ENCODE assay signal across 19 mouse cellular contexts in the genomic region with DNA sequence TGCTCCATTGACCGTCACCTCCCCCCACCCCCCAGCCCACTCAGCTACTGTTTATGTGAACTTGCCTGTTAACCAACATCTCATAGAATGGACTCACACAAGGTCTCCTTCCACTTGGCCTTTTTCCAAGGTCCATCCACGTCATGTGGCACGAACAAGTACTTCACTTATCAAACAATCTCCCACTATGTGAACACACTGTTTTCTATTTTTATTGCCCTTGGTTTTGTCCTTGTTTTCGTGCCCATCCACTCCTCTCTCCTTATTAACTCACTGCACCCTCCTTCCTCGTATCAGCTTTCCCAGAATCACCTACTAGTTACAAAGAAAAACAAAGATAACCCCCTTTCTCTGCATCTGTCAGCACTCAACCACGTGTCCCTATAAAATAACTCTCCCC. TPM values are rescaled to one million over a fixed set of nuclear protein-coding genes. Genes with fewer than 3 reads are reported as not detected.
DNase-seq lines count a peak whose midpoint lies in the region; ATAC-seq and TF ChIP-seq lines count a peak whose summit lies in the region.
"Had no signal": no experiment of that assay in that cellular context is flagged by ENCODE, and none has a peak within 500 bp of the region (broad histone marks: within the 10 kb centered on the region; RNA-seq: fewer than 3 reads in every experiment).

No protein-coding gene starts in this region.

- TF ChIP-seq RAD21 in MEL (IDR thresholded peaks at IDR 0.05; ENCODE audit: low read depth, low read length), result no peak

- no peak for TF ChIP-seq POLR2A in lung, adult 2 months (IDR thresholded peaks at IDR 0.05; ENCODE audit: borderline replicate concordance, extremely low read depth, low read depth, low read length)
- TF ChIP-seq POLR2A in MEL (IDR thresholded peaks at IDR 0.05; ENCODE audit: control insufficient read depth in 1 of 2, insufficient read depth in 1 of 2, low read depth in 1 of 2, low read length in 2 of 2, poor library complexity in 1 of 2), result no peak

- DNase-seq in heart, adult 11 months, result no peak
- peak; percentile 14 for DNase-seq in lung, embryonic 14.5 days
- no peak for DNase-seq in lung, adult 2 months
- DNase-seq in MEL (ENCODE audit: low read depth, low spot score), result no peak
- DNase-seq in adrenal gland, postnatal 25 days, result peak; percentile 44
- DNase-seq in frontal cortex, postnatal 25 days (ENCODE audit: low spot score in 2 of 2), result no peak
- no peak for DNase-seq in gastrocnemius, adult 2 months
- DNase-seq: cerebellum, adult 9-11 months; gastrocnemius, postnatal 36 days; kidney, adult 11 months; midbrain, embryonic 14.5 days had no signal

- no peak for ATAC-seq in heart, embryonic 12.5 days (ENCODE audit: insufficient number of reproducible peaks, low FRiP score)
- ATAC-seq in lung, embryonic 14.5 days (ENCODE audit: insufficient read depth), result no peak

- H3K9me3 ChIP-seq in heart, embryonic 12.5 days (replicated peaks), result no peaks in the 10 kb centered on the region
- no peaks in the 10 kb centered on the region for H3K9me3 ChIP-seq in lung, embryonic 14.5 days (ENCODE audit: low read depth, low read length)
- H3K9me3 ChIP-seq in MEL (replicated peaks; ENCODE audit: insufficient read depth, low read length), result no peaks in the 10 kb centered on the region
- H3K9me3 ChIP-seq: forebrain, embryonic 12.5 days; heart, embryonic 15.5 days; hindbrain, embryonic 15.5 days; limb, embryonic 10.5 days; lung, embryonic 15.5 days; neural tube, embryonic 15.5 days had no signal

- intact Hi-C loops in gastrocnemius, adult 2 months (cut with DNase I), result no loop called here

- no peak overlapping the region for H3K4me2 ChIP-seq in heart, embryonic 12.5 days
- H3K4me2 ChIP-seq in lung, embryonic 14.5 days, result no peak overlapping the region
- H3K4me2 ChIP-seq: forebrain, embryonic 12.5 days; heart, embryonic 15.5 days; hindbrain, embryonic 15.5 days; lung, embryonic 15.5 days; neural tube, embryonic 15.5 days had no signal

- H3K27me3 ChIP-seq in heart, embryonic 12.5 days (replicated peaks), result no peaks in the 10 kb centered on the region
- H3K27me3 ChIP-seq in lung, embryonic 14.5 days (ENCODE audit: insufficient read depth, low read length), result no peaks in the 10 kb centered on the region
- H3K27me3 ChIP-seq in MEL (ENCODE audit: control insufficient read depth in 1 of 2, insufficient read depth in 2 of 2, low read length in 2 of 2), result no peaks in the 10 kb centered on the region
- H3K27me3 ChIP-seq: forebrain, embryonic 12.5 days; heart, embryonic 15.5 days; hindbrain, embryonic 15.5 days; lung, embryonic 15.5 days; neural tube, embryonic 15.5 days had no signal

- TF ChIP-seq EP300 in MEL (IDR thresholded peaks at IDR 0.05; ENCODE audit: low read depth in 1 of 2, low read length in 2 of 2), result no peak

- H3K9ac ChIP-seq in heart, embryonic 12.5 days, result no peak overlapping the region
- no peak overlapping the region for H3K9ac ChIP-seq in lung, embryonic 14.5 days
- H3K9ac ChIP-seq in MEL (ENCODE audit: control insufficient read depth, low read depth, low read length, poor library complexity, severe bottlenecking), result no peak overlapping the region
- H3K9ac ChIP-seq: forebrain, embryonic 12.5 days; heart, embryonic 15.5 days; hindbrain, embryonic 15.5 days; lung, embryonic 15.5 days; neural tube, embryonic 15.5 days had no signal

- WGBS in heart, embryonic 12.5 days, result 28% methylated on average over 6 of the region's 6 CpGs
- WGBS in lung, embryonic 14.5 days, result 46% methylated on average over 6 of the region's 6 CpGs
- 39% methylated on average over 6 of the region's 6 CpGs for WGBS in lung, adult 2 months

- no peak overlapping the region for H3K4me3 ChIP-seq in heart, embryonic 12.5 days
- no peak overlapping the region for H3K4me3 ChIP-seq in lung, embryonic 14.5 days (ENCODE audit: low read depth, low read length)
- no peak overlapping the region for H3K4me3 ChIP-seq in lung, adult 2 months (replicated peaks; ENCODE audit: extremely low read depth, low read depth, low read length)
- H3K4me3 ChIP-seq in MEL (ENCODE audit: control insufficient read depth in 1 of 2, insufficient read depth in 1 of 2, low read depth in 2 of 2, low read length in 2 of 2), result no peak overlapping the region
- H3K4me3 ChIP-seq in gastrocnemius, adult 2 months, result no peak overlapping the region
- H3K4me3 ChIP-seq: forebrain, embryonic 12.5 days; heart, embryonic 15.5 days; hindbrain, embryonic 15.5 days; limb, embryonic 10.5 days; lung, embryonic 15.5 days; myocyte; neural tube, embryonic 15.5 days had no signal

- no peaks in the 10 kb centered on the region for H3K79me2 ChIP-seq in MEL (ENCODE audit: control insufficient read depth, insufficient read depth, low read length, poor library complexity)

- H3K4me1 ChIP-seq in heart, embryonic 12.5 days (replicated peaks), result peaks cover 18% of the 10 kb centered on the region
- H3K4me1 ChIP-seq in lung, embryonic 14.5 days (ENCODE audit: insufficient read depth), result no peaks in the 10 kb centered on the region
- H3K4me1 ChIP-seq in lung, adult 2 months (ENCODE audit: control insufficient read depth, insufficient read depth, low read length), result peaks cover 6% of the 10 kb centered on the region
- no peaks in the 10 kb centered on the region for H3K4me1 ChIP-seq in MEL (ENCODE audit: control insufficient read depth in 1 of 2, insufficient read depth in 2 of 2, low read length in 2 of 2)
- H3K4me1 ChIP-seq: forebrain, embryonic 12.5 days; hindbrain, embryonic 15.5 days; limb, embryonic 10.5 days; lung, embryonic 15.5 days; neural tube, embryonic 15.5 days had no signal

- TF ChIP-seq CTCF in lung, embryonic 14.5 days (IDR thresholded peaks at IDR 0.05; ENCODE audit: low read depth), result no peak
- no peak for TF ChIP-seq CTCF in lung, adult 2 months (IDR thresholded peaks at IDR 0.05; ENCODE audit: insufficient read depth, low read length)
- no peak for TF ChIP-seq CTCF in MEL (IDR thresholded peaks at IDR 0.05 in 2 of 3, conservative IDR thresholded peaks at IDR 0.05 in 1 of 3; ENCODE audit: control insufficient read depth in 1 of 3, insufficient read depth in 1 of 3, low read depth in 2 of 3, low read length in 3 of 3, poor library complexity in 1 of 3, severe bottlenecking in 1 of 3)
- TF ChIP-seq CTCF in gastrocnemius, adult 2 months (IDR thresholded peaks at IDR 0.05), result no peak

- H3K27ac ChIP-seq in heart, embryonic 12.5 days (ENCODE audit: poor library complexity, severe bottlenecking), result peak overlapping the region; percentile 33; the same call in 1 of the 2 replicates
- H3K27ac ChIP-seq in lung, embryonic 14.5 days (ENCODE audit: low read depth), result no peak overlapping the region
- H3K27ac ChIP-seq in MEL (ENCODE audit: control insufficient read depth, low read depth, low read length), result no peak overlapping the region
- no peak overlapping the region for H3K27ac ChIP-seq in gastrocnemius, adult 2 months
- H3K27ac ChIP-seq: forebrain, embryonic 12.5 days; hindbrain, embryonic 15.5 days; limb, embryonic 10.5 days; lung, embryonic 15.5 days; neural tube, embryonic 15.5 days had no signal

- H3K36me3 ChIP-seq in heart, embryonic 12.5 days, result peaks cover 25% of the 10 kb centered on the region
- H3K36me3 ChIP-seq in lung, embryonic 14.5 days (ENCODE audit: insufficient read depth), result peaks cover 50% of the 10 kb centered on the region
- H3K36me3 ChIP-seq in MEL (ENCODE audit: control insufficient read depth in 1 of 2, insufficient read depth in 2 of 2, low read length in 2 of 2), result peaks cover 0 to 9% of the 10 kb centered on the region in 2 experiments; a peak in 2 of 4 replicates

TF ChIP-seq in MEL, 35 proteins besides CTCF, POLR2A, EP300 and RAD21:
- TF ChIP-seq POLR2AphosphoS2 (IDR thresholded peaks at IDR 0.05; ENCODE audit: low read length), result 0 out of 2 replicates have a peak, but pooled peaks have one; percentile 14
- no peak for TF ChIP-seq HCFC1 (IDR thresholded peaks at IDR 0.05; ENCODE audit: low read depth, low read length)

RNA-seq across cellular contexts. Expression of a gene that starts 14.1 kb away (rescaled TPM):
- polyA plus RNA-seq in heart, embryonic 12.5 days (2016; fragmentation: Nextera tagmentation; extraction: Ambion mirVana), result 875 and 884 TPM in 2 replicates
- 1,316 and 1,360 TPM in 2 replicates for polyA plus RNA-seq in lung, embryonic 14.5 days (2014; fragmentation: Nextera tagmentation; extraction: Ambion mirVana)
- 547 and 549 TPM in 2 replicates for polyA plus RNA-seq in lung, adult 2 months (2012; rRNA removed)
- 380 and 494 TPM in 2 replicates for total RNA-seq in MEL (2012; rRNA removed)
- polyA plus RNA-seq in MEL (2012; ENCODE audit: insufficient read depth in 1 of 2, insufficient read length in 2 of 2, low read depth in 1 of 2, low replicate concordance in 2 of 2, missing spikeins in 1 of 2), result 1,000 to 10,000 TPM in 1 of 2 experiments, 100 to 1,000 TPM in 1; 474 to 1,094 TPM
- total RNA-seq in adrenal gland, postnatal 25 days (2021), result 1,418 and 1,524 TPM in 2 replicates
- 100 to 1,000 TPM; 292 to 307 TPM for total RNA-seq in gastrocnemius, adult 2 months (2021)

RNA-seq across cellular contexts. Expression of a gene that starts 49.7 kb away (rescaled TPM):
- 27.3 and 29.7 TPM in 2 replicates for polyA plus RNA-seq in heart, embryonic 12.5 days (2016; fragmentation: Nextera tagmentation; extraction: Ambion mirVana)
- polyA plus RNA-seq in lung, embryonic 14.5 days (2014; fragmentation: Nextera tagmentation; extraction: Ambion mirVana), result 36.0 and 42.8 TPM in 2 replicates
- 51.8 and 51.9 TPM in 2 replicates for polyA plus RNA-seq in lung, adult 2 months (2012; rRNA removed)
- 12.2 and 12.3 TPM in 2 replicates for total RNA-seq in MEL (2012; rRNA removed)
- polyA plus RNA-seq in MEL (2012; ENCODE audit: insufficient read depth in 1 of 2, insufficient read length in 2 of 2, low read depth in 1 of 2, low replicate concordance in 2 of 2, missing spikeins in 1 of 2), result 10 to 100 TPM in 1 of 2 experiments, not detected in 1; 56.2 TPM
- 54.4 and 70.7 TPM in 2 replicates for total RNA-seq in adrenal gland, postnatal 25 days (2021)
- total RNA-seq in gastrocnemius, adult 2 months (2021), result 10 to 100 TPM; 19.4 to 20.3 TPM

Comparison
In these comparisons a context has a peak if more than half of its experiments do, and no peak if none do; other contexts are left out.
1. DNase-seq: peak in lung, embryonic 14.5 days (single experiment) and adrenal gland, postnatal 25 days (single experiment); none in heart, adult 11 months (single experiment), lung, adult 2 months (single experiment), MEL (single experiment), frontal cortex, postnatal 25 days (0 of 2) and gastrocnemius, adult 2 months (single experiment).